Mouse (Mus musculus) CH12.LX (cell line): ENCODE data around the gene Scpep1. TPM values are rescaled to one million over a fixed set of nuclear protein-coding genes. Genes with fewer than 3 reads are reported as not detected.
A peak's percentile ranks its signal among the peaks of the same experiment; 100 is the strongest.

Experiments
- DNase-seq: peaks from one replicate; pipeline ENCODE4 v3.0.0-alpha.2; 2013; ENCODE audit errors: extremely low read depth
- H3K27ac ChIP-seq: 2 replicates; pipeline ENCODE4 v1.5.1; 2012; ENCODE audit warnings: low read depth, mild to moderate bottlenecking, control low read depth, moderate library complexity; ENCODE audit not compliant: insufficient read depth
- H3K27me3 ChIP-seq: replicated peaks from 2 replicates; pipeline ENCODE3; 2012; ENCODE audit warnings: inconsistent platforms
- H3K36me3 ChIP-seq, 2 experiments: replicated peaks in 1 of 2; 2 replicates each; pipeline versions ENCODE3 to v1.6.1; 2012; ENCODE audit warnings: inconsistent platforms in 1 of 2, low read length in 1 of 2, mild to moderate bottlenecking in 1 of 2, mixed read lengths in 1 of 2, moderate library complexity in 1 of 2; ENCODE audit not compliant: control insufficient read depth in 1 of 2, insufficient read depth in 1 of 2
- H3K4me1 ChIP-seq, 2 experiments: 2 replicates each; pipeline ENCODE4 v1.6.1; 2012; ENCODE audit warnings: inconsistent platforms in 1 of 2, moderate library complexity in 1 of 2; ENCODE audit not compliant: insufficient read depth in 2 of 2, control insufficient read depth in 1 of 2
- H3K4me2 ChIP-seq: 2 replicates; pipeline ENCODE4 v1.6.1; 2012; ENCODE audit warnings: low read depth, mild to moderate bottlenecking, control low read depth; ENCODE audit not compliant: poor library complexity, insufficient read depth, severe bottlenecking
- H3K4me3 ChIP-seq, 3 experiments: fragments of 150-350 bp in 1 of 3; sonication (generic) in 1 of 3; replicated peaks in 1 of 3; 2 replicates each; pipeline versions ENCODE3 to v1.5.1; 2011 to 2012; ENCODE audit warnings: low read depth in 2 of 3, low read length in 2 of 3, mild to moderate bottlenecking in 2 of 3, moderate library complexity in 2 of 3, control low read depth in 1 of 3, improper control_type of control experiment in 1 of 3, inconsistent platforms in 1 of 3, mixed read lengths in 1 of 3; ENCODE audit not compliant: poor library complexity in 1 of 3
- H3K79me2 ChIP-seq: replicated peaks from 2 replicates; pipeline ENCODE4 v1.6.1; 2012; ENCODE audit warnings: mild to moderate bottlenecking, moderate library complexity; ENCODE audit not compliant: control insufficient read depth, poor library complexity, insufficient read depth, severe bottlenecking; ENCODE audit errors: extremely low read depth
- H3K9ac ChIP-seq: 2 replicates; pipeline ENCODE4 v1.6.1; 2012; ENCODE audit warnings: low read depth, mild to moderate bottlenecking, control low read depth, moderate library complexity; ENCODE audit not compliant: insufficient read depth
- H3K9me3 ChIP-seq: replicated peaks from 2 replicates; pipeline ENCODE3; 2012; ENCODE audit warnings: low read length, inconsistent platforms, mixed read lengths
- BHLHE40 ChIP-seq: IDR thresholded peaks from 2 replicates; pipeline ENCODE4 v1.6.1; 2011; ENCODE audit warnings: mild to moderate bottlenecking, low read depth, low read length, improper control_type of control experiment
- EP300 ChIP-seq: IDR thresholded peaks from 2 replicates; pipeline ENCODE4 v1.6.1; 2011; ENCODE audit warnings: low read length, improper control_type of control experiment
- ETS1 ChIP-seq: conservative IDR thresholded peaks from 2 replicates; pipeline ENCODE4 v1.6.1; 2012; ENCODE audit warnings: low read depth, mild to moderate bottlenecking, inconsistent platforms, low read length, improper control_type of control experiment, moderate library complexity
- HCFC1 ChIP-seq: IDR thresholded peaks from 2 replicates; pipeline ENCODE4 v1.6.1; 2012; ENCODE audit warnings: low read depth, mild to moderate bottlenecking, inconsistent platforms, low read length, improper control_type of control experiment
- IRF4 ChIP-seq: IDR thresholded peaks from 2 replicates; pipeline ENCODE4 v1.6.1; 2014; ENCODE audit warnings: low read depth, mild to moderate bottlenecking, inconsistent platforms, low read length, improper control_type of control experiment
- JUN ChIP-seq: IDR thresholded peaks from 2 replicates; pipeline ENCODE4 v1.6.1; 2011; ENCODE audit warnings: low read depth, mild to moderate bottlenecking, low read length, improper control_type of control experiment, moderate library complexity; ENCODE audit not compliant: insufficient read depth
- JUND ChIP-seq: conservative IDR thresholded peaks from 2 replicates; pipeline ENCODE4 v1.6.1; 2011; ENCODE audit warnings: low read depth, low read length, improper control_type of control experiment
- KAT2A ChIP-seq: IDR thresholded peaks from 2 replicates; pipeline ENCODE4 v1.6.1; 2012; ENCODE audit warnings: low read length, improper control_type of control experiment, inconsistent platforms; ENCODE audit not compliant: insufficient replicate concordance
- MAZ ChIP-seq: IDR thresholded peaks from 2 replicates; pipeline ENCODE4 v1.6.1; 2012; ENCODE audit warnings: low read depth, mild to moderate bottlenecking, inconsistent platforms, low read length, improper control_type of control experiment, moderate library complexity
- NELFE ChIP-seq: IDR thresholded peaks from 2 replicates; pipeline ENCODE4 v1.6.1; 2011; ENCODE audit warnings: low read depth, low read length, improper control_type of control experiment
- NRF1 ChIP-seq: IDR thresholded peaks from 2 replicates; pipeline ENCODE4 v1.6.1; 2014; ENCODE audit warnings: low read depth, mild to moderate bottlenecking, inconsistent platforms, low read length, improper control_type of control experiment, moderate library complexity
- PAX5 ChIP-seq: IDR thresholded peaks from 2 replicates; pipeline ENCODE4 v1.6.1; 2012; ENCODE audit warnings: low read length, inconsistent platforms, mixed read lengths
- RAD21 ChIP-seq: IDR thresholded peaks from 2 replicates; pipeline ENCODE4 v1.6.1; 2011; ENCODE audit warnings: low read depth, mild to moderate bottlenecking, low read length, improper control_type of control experiment, moderate library complexity
- RCOR1 ChIP-seq: conservative IDR thresholded peaks from 2 replicates; pipeline ENCODE4 v1.6.1; 2012; ENCODE audit warnings: low read depth, mild to moderate bottlenecking, inconsistent platforms, low read length, improper control_type of control experiment
- SMC3 ChIP-seq: IDR thresholded peaks from 2 replicates; pipeline ENCODE4 v1.6.1; 2011; ENCODE audit warnings: low read depth, low read length, improper control_type of control experiment
- ZMIZ1 ChIP-seq: IDR thresholded peaks from 2 replicates; pipeline ENCODE4 v1.6.1; 2012; ENCODE audit warnings: low read depth, mild to moderate bottlenecking, inconsistent platforms, low read length, improper control_type of control experiment
- ZNF384 ChIP-seq: IDR thresholded peaks from 2 replicates; pipeline ENCODE4 v1.6.1; 2012; ENCODE audit warnings: low read depth, low read length, improper control_type of control experiment, inconsistent platforms
- dilution Hi-C: fragments of 300-500 bp; cut with MboI; formaldehyde crosslinking; loops from 2 replicates; pipeline ENCODE4 v1.14.3; 2020; ENCODE audit warnings: low sequenced_read_pairs; ENCODE audit not compliant: extremely low pct_unique_long_range_greater_than_20kb, extremely low pct_ligation_motif_present
- in situ Hi-C: fragments of 300-500 bp; cut with MboI; formaldehyde crosslinking; loops from 3 replicates; pipeline ENCODE4 v1.14.3; 2019; ENCODE audit warnings: low sequenced_read_pairs, low pct_ligation_motif_present, low pct_unique_long_range_greater_than_20kb, mixed read lengths
- polyA plus RNA-seq: library from polyadenylated mRNA; unstranded; fragments of >175 nt; gene quantifications from 2 replicates; pipeline ENCODE4 v1.2.1, GENCODE M21; 2012; ENCODE audit warnings: low read depth; ENCODE audit not compliant: insufficient read length
- total RNA-seq, 2 experiments: library from RNA; depleted of rRNA; stranded (reverse); fragments of 300-350 nt in 1 of 2; fragments of >200 nt in 1 of 2; gene quantifications; 2 replicates each; pipeline ENCODE4 v1.2.3; 2012 to 2014

The Scpep1 gene
- total and polyA plus RNA-seq, 3 experiments, result 84.5 to 210 (median 121) TPM

- peak; percentile 87 for TF ChIP-seq HCFC1
Observed at GRCm38 (mm10) chr11:88973776-88974701, 18.8 kb upstream of the Scpep1 start (continued).

- Histone ChIP-seq H3K27ac (no peak within 1 kb of the TSS), H3K4me1 (peaks cover 5 to 16% of the 10 kb centered on the region in 2 experiments; a peak in 3 of 4 replicates), H3K9me3 (no peaks in the 10 kb centered on the region), H3K27me3 (peaks cover 27% of the 10 kb centered on the region), H3K36me3 (peaks cover 0 to 2% of the 10 kb centered on the region in 2 experiments), H3K4me2 (no peak within 1 kb of the TSS), H3K9ac (no peak within 1 kb of the TSS), H3K4me3 (no peak within 1 kb of the TSS), H3K79me2 (peaks cover 9% of the 10 kb centered on the region)
- no peak for DNase-seq
- in situ Hi-C loops, result no loop called here
- dilution Hi-C loops, result no loop called here
- no peak for TF ChIP-seq BHLHE40
- no peak for TF ChIP-seq RAD21
- peak; percentile 30; the same call in 1 of the 2 replicates for TF ChIP-seq EP300
- no peak for TF ChIP-seq JUND
- no peak for TF ChIP-seq ZMIZ1
- TF ChIP-seq IRF4, result 0 out of 2 replicates have a peak, but pooled peaks have one; percentile 20
- 0 out of 2 replicates have a peak, but pooled peaks have one; percentile 21 for TF ChIP-seq NRF1
- TF ChIP-seq SMC3, result no peak
- no peak for TF ChIP-seq ETS1
- TF ChIP-seq MAZ, result no peak
- no peak for TF ChIP-seq PAX5
- TF ChIP-seq KAT2A, result 0 out of 2 replicates have a peak, but pooled peaks have one; percentile 29
- no peak for TF ChIP-seq JUN
- TF ChIP-seq NELFE, result 0 out of 2 replicates have a peak, but pooled peaks have one; percentile 17
- no peak for TF ChIP-seq ZNF384
- no peak for TF ChIP-seq RCOR1
Observed at GRCm38 (mm10) chr11:88970202-88970732, 15.0 kb upstream of the Scpep1 start, which contains the start of gene Coil. Gene Coil, plus strand, starts transcription at chr11:88970252.
